Comparison of ENCODE assay signal across 10 mouse cellular contexts in genomic region chr2:145957450-145957849, GRCm38 (mm10). TPM values are rescaled to one million over a fixed set of nuclear protein-coding genes. Genes with fewer than 3 reads are reported as not detected.
DNase-seq lines count a peak whose midpoint lies in the region; ATAC-seq and TF ChIP-seq lines count a peak whose summit lies in the region.
"Had no signal": no experiment of that assay in that cellular context is flagged by ENCODE, and none has a peak within 500 bp of the region (broad histone marks: within the 10 kb centered on the region; RNA-seq: fewer than 3 reads in every experiment).

No protein-coding gene starts in this region.

- no peaks in the 10 kb centered on the region for H3K27me3 ChIP-seq in kidney, postnatal 0 days (ENCODE audit: insufficient read depth, low read length)
- H3K27me3 ChIP-seq in limb, embryonic 12.5 days, result 0 out of 2 replicates have a peak, but pooled peaks cover 2% of the 10 kb centered on the region
- no peaks in the 10 kb centered on the region for H3K27me3 ChIP-seq in heart, embryonic 11.5 days (ENCODE audit: control insufficient read depth, insufficient read depth, low read length)

- H3K36me3 ChIP-seq in kidney, postnatal 0 days (ENCODE audit: insufficient read depth, low read length), result no peaks in the 10 kb centered on the region
- no peaks in the 10 kb centered on the region for H3K36me3 ChIP-seq in limb, embryonic 12.5 days
- no peaks in the 10 kb centered on the region for H3K36me3 ChIP-seq in heart, embryonic 11.5 days (ENCODE audit: control insufficient read depth, insufficient read depth, low read length)
- H3K36me3 ChIP-seq: embryonic facial prominence, embryonic 12.5 days had no signal

- DNase-seq in kidney, postnatal 0 days (ENCODE audit: low spot score), result peak; percentile 94
- no peak for DNase-seq in kidney, adult 18-20 months
- DNase-seq in ES-CJ7 (ENCODE audit: low read depth, low spot score) (peak; percentile 20), adipocyte (ENCODE audit: low spot score) (peak; percentile 51)
- DNase-seq in frontal cortex, postnatal 10 days (ENCODE audit: low spot score in 2 of 2), result no peak
- no peak for DNase-seq in heart, postnatal 25 days (ENCODE audit: low spot score)

- TF ChIP-seq CTCF in kidney, postnatal 0 days (IDR thresholded peaks at IDR 0.05; ENCODE audit: low read depth), result peak; percentile 89

- no peak overlapping the region for H3K27ac ChIP-seq in kidney, postnatal 0 days
- no peak overlapping the region for H3K27ac ChIP-seq in limb, embryonic 12.5 days
- H3K27ac ChIP-seq in heart, embryonic 11.5 days (ENCODE audit: low read depth, low read length), result no peak overlapping the region
- H3K27ac ChIP-seq: embryonic facial prominence, embryonic 12.5 days; macrophage had no signal

- WGBS in kidney, postnatal 0 days, result 7% methylated on average over 4 of the region's 4 CpGs
- 14% methylated on average over 4 of the region's 4 CpGs for WGBS in limb, embryonic 12.5 days
- 7% methylated on average over 4 of the region's 4 CpGs for WGBS in heart, embryonic 11.5 days (ENCODE audit: insufficient replicate concordance)

- H3K4me2 ChIP-seq in kidney, postnatal 0 days (ENCODE audit: low read length), result no peak overlapping the region
- no peak overlapping the region for H3K4me2 ChIP-seq in limb, embryonic 12.5 days
- no peak overlapping the region for H3K4me2 ChIP-seq in heart, embryonic 11.5 days
- H3K4me2 ChIP-seq: embryonic facial prominence, embryonic 12.5 days had no signal

- intact Hi-C loops in heart, postnatal 25 days (cut with DNase I), result loop anchor here (1.0 to 10.0 kb wide), 2 partner anchors 297 to 458 kb away; no protein-coding TSS in a partner anchor

- no peaks in the 10 kb centered on the region for H3K4me1 ChIP-seq in kidney, postnatal 0 days (replicated peaks; ENCODE audit: insufficient read depth, low read length)
- no peaks in the 10 kb centered on the region for H3K4me1 ChIP-seq in limb, embryonic 12.5 days (replicated peaks)
- H3K4me1 ChIP-seq in heart, embryonic 11.5 days (ENCODE audit: control insufficient read depth, insufficient read depth, low read length), result no peaks in the 10 kb centered on the region
- H3K4me1 ChIP-seq: embryonic facial prominence, embryonic 12.5 days had no signal

- 0 out of 2 replicates have a peak, but pooled peaks have one; percentile 40 for ATAC-seq in kidney, postnatal 0 days (replicated peaks; ENCODE audit: low FRiP score, low read depth)
- ATAC-seq in limb, embryonic 12.5 days (ENCODE audit: insufficient number of reproducible peaks, insufficient read depth, low FRiP score, low TSS enrichment, low read depth), result peak; percentile 46; the same call in 1 of the 2 replicates
- ATAC-seq in heart, embryonic 11.5 days (replicated peaks; ENCODE audit: insufficient number of reproducible peaks, low FRiP score, low TSS enrichment), result no peak

- H3K9me3 ChIP-seq in kidney, postnatal 0 days (replicated peaks; ENCODE audit: low read length), result no peaks in the 10 kb centered on the region
- H3K9me3 ChIP-seq in limb, embryonic 12.5 days, result no peaks in the 10 kb centered on the region
- H3K9me3 ChIP-seq in heart, embryonic 11.5 days (replicated peaks; ENCODE audit: control insufficient read depth, low read length), result no peaks in the 10 kb centered on the region
- H3K9me3 ChIP-seq: embryonic facial prominence, embryonic 12.5 days had no signal

- no peak overlapping the region for H3K9ac ChIP-seq in kidney, postnatal 0 days (ENCODE audit: low read depth, low read length)
- H3K9ac ChIP-seq in limb, embryonic 12.5 days (replicated peaks), result no peak overlapping the region
- no peak overlapping the region for H3K9ac ChIP-seq in heart, embryonic 11.5 days (ENCODE audit: low read depth, low read length)
- H3K9ac ChIP-seq: embryonic facial prominence, embryonic 12.5 days had no signal

- H3K4me3 ChIP-seq in kidney, postnatal 0 days (replicated peaks; ENCODE audit: low read depth, low read length), result no peak overlapping the region
- no peak overlapping the region for H3K4me3 ChIP-seq in limb, embryonic 12.5 days (replicated peaks)
- no peak overlapping the region for H3K4me3 ChIP-seq in heart, embryonic 11.5 days (ENCODE audit: low read depth, low read length)
- H3K4me3 ChIP-seq: embryonic facial prominence, embryonic 12.5 days had no signal

RNA-seq across cellular contexts. Expression of gene Crnkl1, which starts 22.6 kb away (rescaled TPM):
- polyA plus RNA-seq in kidney, postnatal 0 days (2015; fragmentation: Nextera tagmentation; extraction: Ambion mirVana), result 23.6 and 24.4 TPM in 2 replicates
- polyA plus RNA-seq in limb, embryonic 12.5 days (2016; fragmentation: Nextera tagmentation; extraction: Ambion mirVana), result 36.1 and 38.4 TPM in 2 replicates
- 10 to 100 TPM; 17.5 to 20.5 TPM for total RNA-seq in heart, postnatal 25 days (2021)
- 20.4 and 23.5 TPM in 2 replicates for polyA plus RNA-seq in heart, embryonic 11.5 days (2014; fragmentation: Nextera tagmentation; extraction: Ambion mirVana)

RNA-seq across cellular contexts. Expression of gene Cfap61, which starts 22.9 kb away (rescaled TPM):
- 0.32 and 0.51 TPM in 2 replicates for polyA plus RNA-seq in kidney, postnatal 0 days (2015; fragmentation: Nextera tagmentation; extraction: Ambion mirVana)
- 0.21 and 1.2 TPM in 2 replicates for polyA plus RNA-seq in limb, embryonic 12.5 days (2016; fragmentation: Nextera tagmentation; extraction: Ambion mirVana)
- total RNA-seq in heart, postnatal 25 days (2021), result 1 to 10 TPM in 1 of 2 experiments, under 1 TPM in 1; 0.95 to 1.2 TPM
- polyA plus RNA-seq in heart, embryonic 11.5 days (2014; fragmentation: Nextera tagmentation; extraction: Ambion mirVana), result 0.10 and 1.1 TPM in 2 replicates
- polyA plus RNA-seq: macrophage had no signal

RNA-seq across cellular contexts. Expression of gene Naa20, which starts 55.6 kb away (rescaled TPM):
- 203 and 212 TPM in 2 replicates for polyA plus RNA-seq in kidney, postnatal 0 days (2015; fragmentation: Nextera tagmentation; extraction: Ambion mirVana)
- 156 and 160 TPM in 2 replicates for polyA plus RNA-seq in limb, embryonic 12.5 days (2016; fragmentation: Nextera tagmentation; extraction: Ambion mirVana)
- total RNA-seq in heart, postnatal 25 days (2021), result 100 to 1,000 TPM; 102 to 108 TPM
- polyA plus RNA-seq in heart, embryonic 11.5 days (2014; fragmentation: Nextera tagmentation; extraction: Ambion mirVana), result 185 and 189 TPM in 2 replicates

Comparison
In these comparisons a context has a peak if more than half of its experiments do, and no peak if none do; other contexts are left out.
1. DNase-seq: peak in kidney, postnatal 0 days (single experiment), ES-CJ7 (single experiment) and adipocyte (single experiment); none in kidney, adult 18-20 months (single experiment), frontal cortex, postnatal 10 days (0 of 2) and heart, postnatal 25 days (single experiment).